Mouse (Mus musculus): ENCODE measurements around the gene Tlcd1. TPM values are rescaled to one million over a fixed set of nuclear protein-coding genes. Genes with fewer than 3 reads are reported as not detected.
A peak's percentile ranks its signal among the peaks of the same experiment; 100 is the strongest.

The Tlcd1 gene
- polyA plus RNA-seq, 1 experiment from 2014 or later, result 62.6 TPM

DNA sequence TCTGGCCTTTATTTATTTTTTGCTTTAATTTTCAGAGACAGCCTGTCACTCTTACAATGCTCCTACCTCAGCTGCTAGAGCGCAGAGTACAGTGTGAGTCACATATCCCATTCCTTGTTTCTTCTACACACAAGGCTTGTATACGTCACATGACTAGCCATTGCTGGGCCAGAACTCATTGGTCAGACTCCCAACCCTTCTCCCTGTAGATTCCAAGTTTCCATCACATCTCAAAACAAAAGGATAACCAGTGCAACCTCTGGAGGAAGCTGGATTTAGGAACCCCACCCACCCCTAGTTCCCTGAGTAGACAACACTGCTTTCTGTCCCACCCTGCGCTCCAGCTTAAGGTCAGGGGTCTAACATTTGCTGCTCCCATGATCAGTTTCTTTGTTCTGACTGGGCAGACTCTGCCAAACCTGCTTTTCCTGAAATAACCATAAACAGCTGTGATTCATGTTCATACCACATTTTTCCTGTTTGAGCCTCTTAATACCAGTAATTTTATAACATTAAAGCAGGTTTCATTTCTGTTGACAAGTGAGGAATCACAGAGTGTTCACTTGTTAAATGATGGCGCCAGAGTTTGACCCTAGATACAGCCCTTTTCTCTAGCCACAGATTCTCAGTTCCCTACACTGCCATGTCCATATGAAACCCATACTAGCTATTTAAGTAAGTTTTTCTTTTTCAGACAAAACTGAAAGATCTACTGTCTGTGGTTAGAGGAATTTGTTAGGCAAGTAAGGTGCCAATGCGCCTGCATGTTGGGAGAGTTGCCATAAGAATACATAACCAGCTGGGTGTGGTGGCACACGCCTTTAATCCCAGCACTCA lies 29.6 kb upstream of the Tlcd1 start:
- ATAC-seq, result no peak
- WGBS (ENCODE audit: insufficient replicate concordance), result 86% methylated on average over 6 of the region's 6 CpGs
- no peak overlapping the region for H3K4me3 ChIP-seq
- no peaks in the 10 kb centered on the region for H3K27me3 ChIP-seq (replicated peaks)
- no peak overlapping the region for H3K4me2 ChIP-seq
- H3K9me3 ChIP-seq (replicated peaks), result no peaks in the 10 kb centered on the region
- H3K27ac ChIP-seq, result no peak overlapping the region
- no peak overlapping the region for H3K9ac ChIP-seq
- H3K4me1 ChIP-seq, result peaks cover 12% of the 10 kb centered on the region
- peaks cover 73% of the 10 kb centered on the region for H3K36me3 ChIP-seq

DNA sequence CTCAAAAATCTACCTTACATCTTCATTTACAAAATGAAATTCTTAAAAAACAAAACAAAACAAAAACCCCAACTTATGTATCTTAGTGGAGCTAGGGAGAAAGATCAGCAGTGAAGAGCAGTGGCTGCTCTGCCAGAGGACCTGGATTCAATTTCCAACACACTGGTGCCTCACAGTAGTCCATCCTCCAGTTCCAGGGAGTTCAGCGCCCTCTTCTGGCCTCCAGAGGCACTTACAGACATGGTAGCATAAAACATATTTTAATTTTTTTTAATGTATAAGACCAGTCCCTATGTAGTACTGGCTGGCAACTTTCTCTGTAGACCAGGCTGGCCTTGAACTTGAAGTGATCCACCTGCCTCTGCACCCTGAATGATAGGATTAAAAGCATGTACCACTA lies 25.4 kb upstream of the Tlcd1 start:
- Histone ChIP-seq H3K36me3 (peaks cover 85% of the 10 kb centered on the region), H3K27me3 (replicated peaks) (no peaks in the 10 kb centered on the region), H3K4me3 (no peak overlapping the region), H3K9me3 (replicated peaks) (no peaks in the 10 kb centered on the region), H3K4me1 (no peaks in the 10 kb centered on the region), H3K27ac (no peak overlapping the region), H3K9ac (no peak overlapping the region), H3K4me2 (no peak overlapping the region)
- WGBS (ENCODE audit: insufficient replicate concordance), result 18% methylated on average over 1 of the region's 1 CpGs
- peak; percentile 42; the same call in 1 of the 2 replicates for ATAC-seq

DNA sequence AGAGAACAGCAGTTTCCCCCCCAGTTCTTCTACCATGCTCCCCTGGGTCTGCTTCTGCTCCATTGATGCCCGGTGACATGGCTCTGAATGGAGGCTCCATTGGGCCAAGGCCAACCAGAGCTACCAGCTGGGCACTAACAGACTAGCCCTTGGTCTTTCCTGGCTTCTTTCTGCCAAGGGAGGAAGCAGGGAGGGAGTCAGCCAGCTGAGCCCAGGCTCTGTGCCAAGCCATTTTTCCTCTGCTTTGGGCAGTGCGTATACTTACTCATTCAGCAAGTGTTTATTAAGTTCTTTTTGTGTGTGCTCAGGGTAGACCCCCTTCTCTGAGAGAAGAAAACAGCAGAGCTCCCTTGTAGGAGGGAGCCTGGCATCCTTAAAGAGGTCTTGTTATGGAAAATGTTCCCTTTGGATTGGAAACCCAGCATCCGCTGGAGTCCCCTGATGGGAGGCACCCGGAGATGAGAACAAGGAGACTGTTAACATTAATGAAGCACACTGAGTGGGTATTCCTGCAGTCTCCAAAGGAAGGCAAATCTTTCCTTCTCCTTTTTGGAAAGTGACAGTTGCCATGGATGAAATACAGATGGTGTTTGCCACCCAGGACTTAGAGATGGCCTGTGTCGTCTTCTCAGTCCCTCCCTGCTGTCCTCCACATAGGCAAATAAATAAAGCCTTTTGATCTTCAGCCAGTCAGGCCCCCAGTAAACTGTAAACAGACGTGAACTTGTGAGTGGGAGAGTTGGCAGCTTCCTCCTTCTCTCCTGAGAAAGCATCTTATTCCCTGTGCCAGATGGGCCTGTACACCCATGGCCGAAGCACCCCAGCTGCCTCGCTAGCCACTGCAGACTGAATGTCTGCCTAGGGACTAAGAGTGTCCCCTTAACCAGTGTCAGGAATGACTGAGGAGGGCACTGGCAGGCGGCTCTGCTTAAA lies 23.9 kb upstream of the Tlcd1 start:
- Histone ChIP-seq H3K4me3 (no peak overlapping the region), H3K4me2 (no peak overlapping the region), H3K27ac (no peak overlapping the region), H3K36me3 (peaks cover 86% of the 10 kb centered on the region), H3K9ac (no peak overlapping the region), H3K9me3 (replicated peaks) (no peaks in the 10 kb centered on the region), H3K27me3 (replicated peaks) (no peaks in the 10 kb centered on the region), H3K4me1 (peaks cover 2% of the 10 kb centered on the region; the same call in 1 of the 2 replicates)
- no peak for ATAC-seq
- WGBS (ENCODE audit: insufficient replicate concordance), result 86% methylated on average over 9 of the region's 9 CpGs

DNA sequence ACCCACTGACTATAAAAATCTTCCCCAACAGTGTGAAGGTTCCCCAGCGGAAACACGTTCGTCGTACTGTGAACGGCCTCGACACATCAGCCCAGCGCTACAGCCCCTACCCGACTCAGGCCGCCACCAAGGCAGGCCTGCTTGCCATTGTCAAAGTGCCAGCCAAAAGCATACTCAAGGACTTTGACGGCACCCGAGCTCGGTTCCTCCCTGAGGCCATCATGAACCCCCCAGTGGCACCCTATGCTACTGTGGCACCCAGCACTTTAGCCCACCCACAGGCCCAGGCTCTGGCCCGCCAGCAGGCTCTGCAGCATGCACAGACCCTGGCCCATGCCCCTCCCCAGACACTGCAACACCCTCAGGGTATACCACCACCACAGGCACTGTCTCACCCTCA lies 22.7 kb upstream of the Tlcd1 start:
- Histone ChIP-seq H3K36me3 (peaks cover 92% of the 10 kb centered on the region), H3K27me3 (replicated peaks) (no peaks in the 10 kb centered on the region)
- ATAC-seq, result no peak

DNA sequence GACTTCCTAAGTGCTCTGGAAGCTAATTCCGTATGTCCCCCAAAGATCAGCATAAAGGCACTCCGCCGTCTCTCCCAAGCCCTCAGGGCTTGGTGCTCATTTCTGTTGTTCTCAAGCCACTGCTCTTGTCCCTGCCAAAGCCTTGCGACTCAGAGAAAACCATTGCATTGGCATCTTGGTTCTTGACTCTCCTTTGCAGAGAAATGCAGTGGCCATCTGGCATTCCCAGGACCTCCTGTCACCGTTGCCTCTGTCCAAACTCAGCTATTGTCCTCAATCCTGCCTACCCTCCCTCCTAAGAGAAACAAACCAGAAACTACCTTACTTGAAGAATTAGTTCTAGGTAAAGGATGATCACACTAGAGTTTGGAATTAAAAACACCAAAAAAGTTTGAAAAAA lies 20.8 kb upstream of the Tlcd1 start:
- peaks cover 95% of the 10 kb centered on the region for H3K36me3 ChIP-seq
- no peak overlapping the region for H3K4me3 ChIP-seq
- WGBS (ENCODE audit: insufficient replicate concordance), result 86% methylated on average over 5 of the region's 5 CpGs
- ATAC-seq, result no peak
- H3K4me1 ChIP-seq, result peaks cover 22% of the 10 kb centered on the region
- H3K9ac ChIP-seq, result no peak overlapping the region
- no peak overlapping the region for H3K4me2 ChIP-seq
- no peaks in the 10 kb centered on the region for H3K27me3 ChIP-seq (replicated peaks)
- H3K9me3 ChIP-seq (replicated peaks), result no peaks in the 10 kb centered on the region
- 0 out of 2 replicates have a peak overlapping the region, but pooled peaks have one; percentile 24 for H3K27ac ChIP-seq

More for the DNA sequence above, 22.7 kb upstream of the Tlcd1 start:
- WGBS (ENCODE audit: insufficient replicate concordance), result 92% methylated on average over 13 of the region's 13 CpGs
- Histone ChIP-seq H3K9me3 (replicated peaks) (no peaks in the 10 kb centered on the region), H3K4me3 (no peak overlapping the region), H3K9ac (no peak overlapping the region), H3K27ac (no peak overlapping the region), H3K4me2 (no peak overlapping the region), H3K4me1 (peaks cover 6% of the 10 kb centered on the region; the same call in 1 of the 2 replicates)

DNA sequence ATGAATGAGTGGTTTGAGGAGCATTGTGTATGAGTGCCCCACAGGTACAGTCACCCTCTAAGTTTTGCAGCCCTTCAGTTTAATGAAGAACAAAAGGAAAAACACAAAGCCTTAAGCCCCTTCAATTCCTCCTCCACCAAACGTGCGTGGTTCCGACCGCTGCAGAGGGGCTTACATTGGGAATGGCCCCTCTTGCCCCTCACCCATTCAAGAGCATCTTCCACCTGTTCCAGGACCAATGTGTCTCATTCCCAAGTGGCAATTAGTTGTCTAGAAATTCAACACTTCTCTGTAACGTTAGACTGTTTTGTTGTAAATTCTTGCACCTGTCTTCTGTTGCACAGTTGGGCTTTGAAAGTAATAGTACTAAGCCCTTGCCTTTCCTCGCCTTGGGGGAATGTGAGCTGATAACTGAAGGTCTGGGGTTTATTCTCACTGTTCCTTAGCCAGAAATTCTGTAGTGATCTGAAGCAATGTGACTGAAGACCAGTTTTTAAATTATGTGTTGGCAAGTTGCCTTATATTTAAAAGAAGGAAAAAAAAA lies 20.3 kb upstream of the Tlcd1 start:
- WGBS (ENCODE audit: insufficient replicate concordance), result 81% methylated on average over 6 of the region's 6 CpGs
- no peaks in the 10 kb centered on the region for H3K9me3 ChIP-seq (replicated peaks)
- no peak overlapping the region for H3K27ac ChIP-seq
- H3K27me3 ChIP-seq (replicated peaks), result no peaks in the 10 kb centered on the region
- H3K4me3 ChIP-seq, result no peak overlapping the region
- H3K4me2 ChIP-seq, result no peak overlapping the region
- peaks cover 27% of the 10 kb centered on the region for H3K4me1 ChIP-seq
- no peak overlapping the region for H3K9ac ChIP-seq
- no peak for ATAC-seq
- H3K36me3 ChIP-seq, result peaks cover 95% of the 10 kb centered on the region

DNA sequence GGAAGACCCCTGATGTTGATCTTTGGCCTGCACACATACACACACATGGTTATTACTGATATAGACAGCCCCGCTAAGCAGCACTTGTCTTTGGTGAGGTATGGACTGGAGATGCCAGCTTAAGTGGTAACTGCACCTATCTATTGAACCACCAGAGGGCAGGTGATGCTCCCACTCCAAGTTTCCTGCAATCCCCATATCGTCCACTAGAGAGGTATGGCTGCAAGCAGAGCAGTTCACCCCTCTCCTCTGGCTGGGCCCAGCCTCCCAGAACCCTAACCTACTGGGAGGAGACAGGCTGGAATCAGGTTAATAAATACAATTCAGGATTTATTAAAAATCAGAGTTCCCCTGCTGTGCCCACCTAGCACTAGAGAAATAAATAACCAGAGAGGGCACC lies 17.4 kb upstream of the Tlcd1 start:
- 21% methylated on average over 2 of the region's 2 CpGs for WGBS (ENCODE audit: insufficient replicate concordance)
- Histone ChIP-seq H3K36me3 (peaks cover 89% of the 10 kb centered on the region), H3K27me3 (replicated peaks) (no peaks in the 10 kb centered on the region), H3K9ac (no peak overlapping the region), H3K4me2 (no peak overlapping the region), H3K27ac (0 out of 2 replicates have a peak overlapping the region, but pooled peaks have one; percentile 28), H3K4me1 (peaks cover 56% of the 10 kb centered on the region), H3K9me3 (replicated peaks) (no peaks in the 10 kb centered on the region), H3K4me3 (no peak overlapping the region)
- ATAC-seq, result peak; percentile 71

DNA sequence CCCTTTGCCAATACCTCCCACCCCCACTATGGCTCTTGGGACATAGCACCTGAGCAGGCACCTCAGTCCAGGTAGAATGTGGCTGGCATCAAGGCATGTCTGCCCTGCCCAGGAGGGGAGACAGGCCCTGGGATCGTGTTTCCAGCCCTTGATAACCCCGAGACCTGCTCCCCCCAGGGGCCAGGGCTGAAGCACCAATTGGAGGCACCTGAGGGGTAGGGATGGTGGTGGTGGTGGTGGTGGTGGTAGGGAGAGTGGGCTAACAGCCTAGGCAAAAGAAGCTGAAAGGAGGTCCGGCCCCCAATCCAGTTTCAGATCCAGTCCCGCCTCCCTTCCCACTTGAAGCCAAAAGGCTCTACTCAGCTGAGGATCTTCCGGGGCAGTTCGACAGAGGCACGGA lies 17.0 kb upstream of the Tlcd1 start:
- Histone ChIP-seq H3K4me1 (peaks cover 60% of the 10 kb centered on the region), H3K9me3 (replicated peaks) (no peaks in the 10 kb centered on the region), H3K9ac (no peak overlapping the region), H3K27me3 (replicated peaks) (no peaks in the 10 kb centered on the region), H3K36me3 (peaks cover 85% of the 10 kb centered on the region), H3K4me2 (no peak overlapping the region), H3K27ac (peak overlapping the region; percentile 28; the same call in 1 of the 2 replicates), H3K4me3 (no peak overlapping the region)
- ATAC-seq, result no peak
- 83% methylated on average over 7 of the region's 7 CpGs for WGBS (ENCODE audit: insufficient replicate concordance)

DNA sequence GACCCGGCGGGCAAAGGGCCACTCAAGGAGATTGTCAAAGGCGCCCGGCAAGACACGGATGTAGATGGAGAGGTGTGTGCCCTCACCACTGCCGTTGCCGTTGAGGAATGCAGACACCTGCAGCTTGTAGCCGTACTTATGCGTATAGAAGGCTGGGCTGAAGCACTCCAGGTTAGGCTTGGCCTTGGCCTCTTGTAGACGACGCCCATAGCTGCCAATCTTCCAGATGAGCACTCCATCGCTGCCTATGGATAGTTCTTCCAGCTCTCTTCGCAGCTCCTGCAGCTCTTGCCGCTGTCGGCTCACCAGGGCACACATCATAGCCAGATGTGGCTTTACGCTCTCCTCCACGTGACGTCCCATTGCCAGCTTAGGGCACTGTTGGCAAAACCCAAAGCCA lies 16.3 kb upstream of the Tlcd1 start:
- Histone ChIP-seq H3K4me3 (no peak overlapping the region), H3K27ac (peak overlapping the region; percentile 41; the same call in 1 of the 2 replicates), H3K9me3 (replicated peaks) (no peaks in the 10 kb centered on the region), H3K4me2 (no peak overlapping the region), H3K27me3 (replicated peaks) (no peaks in the 10 kb centered on the region), H3K36me3 (peaks cover 79% of the 10 kb centered on the region), H3K4me1 (peaks cover 60% of the 10 kb centered on the region), H3K9ac (no peak overlapping the region)
- WGBS (ENCODE audit: insufficient replicate concordance), result 87% methylated on average over 18 of the region's 18 CpGs
- no peak for ATAC-seq

DNA sequence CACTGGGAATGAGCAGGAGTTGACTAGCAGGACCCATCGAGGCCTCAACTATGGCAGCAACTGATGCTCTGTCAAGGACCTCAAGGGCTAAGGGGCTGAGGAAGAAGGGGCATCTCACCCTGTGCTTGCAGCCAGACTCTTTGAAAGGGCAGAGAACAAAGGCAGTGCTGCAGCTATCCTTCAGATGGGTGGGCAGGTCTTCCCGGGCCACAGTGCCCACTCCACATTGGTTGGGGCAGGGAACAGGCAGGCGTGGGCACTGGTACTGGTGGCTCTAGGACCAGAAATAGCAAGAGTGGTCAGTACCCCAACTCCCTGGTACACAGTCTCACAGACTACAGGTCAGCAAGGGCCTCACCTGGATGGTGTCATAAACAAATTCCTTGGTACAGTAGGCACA lies 15.8 kb upstream of the Tlcd1 start:
- Histone ChIP-seq H3K9ac (no peak overlapping the region), H3K27ac (peak overlapping the region; percentile 41; the same call in 1 of the 2 replicates), H3K4me1 (peaks cover 62% of the 10 kb centered on the region), H3K4me3 (no peak overlapping the region), H3K27me3 (replicated peaks) (no peaks in the 10 kb centered on the region), H3K4me2 (no peak overlapping the region), H3K9me3 (replicated peaks) (no peaks in the 10 kb centered on the region), H3K36me3 (peaks cover 74% of the 10 kb centered on the region)
- ATAC-seq, result no peak
- 81% methylated on average over 3 of the region's 3 CpGs for WGBS (ENCODE audit: insufficient replicate concordance)

DNA sequence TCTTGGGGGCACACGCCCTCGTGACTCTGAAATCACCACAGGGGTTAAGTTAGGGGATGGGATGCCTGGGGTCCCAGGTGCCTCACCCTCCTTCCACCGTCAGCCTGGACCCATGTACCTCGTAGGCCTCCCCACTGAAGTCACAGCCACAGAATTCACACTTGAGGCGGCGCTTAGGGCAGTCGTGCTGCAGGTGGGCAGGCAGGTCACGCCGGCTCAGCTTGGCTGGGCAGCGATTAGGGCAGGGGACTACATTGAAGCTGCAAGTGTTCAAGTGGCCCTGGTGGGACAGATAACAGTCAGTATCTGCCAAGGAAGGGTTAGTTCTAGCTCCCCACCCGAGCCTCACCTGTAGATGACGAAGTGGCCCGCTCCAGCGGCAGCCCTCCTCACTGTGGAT lies 15.3 kb upstream of the Tlcd1 start:
- 83% methylated on average over 14 of the region's 14 CpGs for WGBS (ENCODE audit: insufficient replicate concordance)
- H3K27ac ChIP-seq, result peak overlapping the region; percentile 41
- H3K4me2 ChIP-seq, result no peak overlapping the region
- H3K4me3 ChIP-seq, result no peak overlapping the region
- H3K36me3 ChIP-seq, result peaks cover 70% of the 10 kb centered on the region
- ATAC-seq, result no peak
- H3K4me1 ChIP-seq, result peaks cover 67% of the 10 kb centered on the region
- H3K27me3 ChIP-seq (replicated peaks), result no peaks in the 10 kb centered on the region
- H3K9me3 ChIP-seq (replicated peaks), result no peaks in the 10 kb centered on the region
- 0 out of 2 replicates have a peak overlapping the region, but pooled peaks have one; percentile 99 for H3K9ac ChIP-seq

Data from liver, embryonic 12.5 days (tissue).